Mouse (Mus musculus) hindlimb bud, embryonic 11.5 days (tissue): ENCODE measurements at regions not wholly inside any gene's neighbourhood (a gene's known extent, or its start where the extent isn't known, plus 50 kb on each side); places are given as distances from the start of the nearest gene placed in this dataset.
"Not testable (repeated sequence)": the region's sequence is repeated elsewhere in the genome, so short reads cannot be mapped to it uniquely, and the experiment has no call there.

Experiments
- DNase-seq: peaks from one replicate; pipeline ENCODE4 v3.0.0-alpha.2; 2012; ENCODE audit warnings: low read depth, low spot score; ENCODE audit errors: extremely low spot score

DNA sequence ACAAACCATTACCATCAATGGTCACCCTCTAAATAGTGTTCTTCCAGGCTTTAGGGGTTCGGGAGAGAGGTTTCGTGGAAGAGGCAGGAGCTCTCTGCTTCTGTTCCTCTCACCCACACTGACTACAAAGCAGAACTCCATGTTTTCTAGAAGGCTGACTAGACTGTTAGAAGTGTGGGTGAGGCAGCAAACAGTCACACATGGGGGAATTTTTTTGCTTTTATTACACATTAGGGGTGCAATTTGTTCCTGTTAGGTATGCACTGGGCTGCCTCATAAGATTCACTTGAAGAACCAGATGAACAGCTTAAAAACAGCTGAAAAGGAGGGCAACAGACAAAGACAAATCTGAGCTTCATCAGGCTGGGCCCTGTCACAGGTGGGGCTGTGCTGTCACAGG, 124.5 kb upstream of the Syt13 start:
- no peak for DNase-seq

DNA sequence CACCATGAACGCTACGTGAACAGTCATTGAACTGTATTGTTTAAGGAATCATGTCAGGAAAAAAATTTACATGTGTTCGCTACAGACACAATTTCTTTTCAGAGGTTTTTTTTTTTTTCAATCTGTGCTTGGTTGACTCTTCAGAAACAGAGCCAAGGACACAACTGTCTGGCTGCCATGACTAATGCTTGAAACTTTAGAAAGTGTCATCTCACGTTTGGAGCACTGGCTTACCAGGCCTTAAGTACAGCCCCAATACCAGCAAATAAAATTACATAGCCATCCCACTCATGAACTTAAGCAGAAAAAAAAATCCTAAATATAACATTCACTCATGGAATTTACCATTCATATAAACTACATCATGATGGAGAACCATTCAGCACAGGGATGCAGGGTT, 115.1 kb upstream of the Syt13 start:
- DNase-seq, result no peak

DNA sequence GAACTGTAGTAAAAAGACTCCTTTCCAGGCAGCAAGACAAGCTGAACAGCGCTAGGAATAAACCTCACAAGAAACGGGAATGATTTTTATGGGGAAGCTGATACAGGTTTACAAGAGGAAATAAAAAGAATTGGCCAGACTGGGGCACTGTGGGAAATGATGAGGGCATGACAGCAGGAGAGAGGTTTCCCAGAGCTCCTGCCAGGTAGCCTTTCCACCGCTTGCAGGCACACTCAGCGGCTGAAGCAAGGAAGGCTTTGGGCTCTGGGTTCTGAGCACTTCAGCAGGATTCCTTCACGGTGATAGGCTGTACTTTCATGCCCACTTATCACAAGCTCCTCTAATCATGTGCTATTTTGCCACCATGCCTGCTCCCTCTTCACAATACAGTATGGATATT, 114.2 kb upstream of the Syt13 start:
- no peak for DNase-seq

DNA sequence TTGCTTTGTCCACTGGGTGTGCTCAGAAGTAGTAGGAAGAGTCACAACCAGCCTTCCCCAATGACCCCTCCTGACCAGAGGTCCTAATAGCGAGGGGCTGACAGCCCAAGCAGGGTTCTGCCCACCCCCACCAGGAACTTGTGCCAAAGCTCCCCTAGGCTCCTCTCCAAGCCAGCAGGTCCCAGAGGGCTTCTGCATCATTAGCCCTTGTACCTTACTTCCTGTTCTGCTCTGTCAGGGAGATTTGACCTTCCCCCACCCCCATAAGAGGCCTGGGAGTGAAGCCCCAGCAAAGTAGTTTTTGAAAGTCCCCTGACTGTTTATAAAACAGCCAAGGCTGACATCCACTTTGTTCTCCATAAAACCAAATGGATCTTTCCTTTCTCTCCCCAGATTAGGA, 110.0 kb upstream of the Syt13 start:
- DNase-seq, result no peak

DNA sequence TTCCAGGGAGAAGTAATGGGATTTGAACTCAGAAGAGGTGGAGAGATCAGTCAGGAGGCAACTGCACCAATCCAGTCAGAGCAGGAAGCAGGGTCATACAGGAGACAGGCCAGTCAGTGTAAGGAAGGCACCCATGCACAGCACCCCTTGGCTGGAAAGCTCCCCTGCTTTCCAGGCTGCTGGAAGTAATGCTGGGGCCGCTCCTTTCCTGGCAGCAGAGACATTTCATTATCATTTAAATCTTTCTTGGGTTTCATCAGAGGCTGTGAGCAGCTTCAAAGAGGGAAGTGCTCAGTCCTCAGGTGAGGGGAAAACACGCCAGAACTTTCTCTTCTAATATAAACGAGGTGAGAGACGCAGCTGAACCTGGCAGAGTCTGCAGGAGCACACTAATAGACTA, 109.1 kb upstream of the Syt13 start:
- DNase-seq, result no peak

DNA sequence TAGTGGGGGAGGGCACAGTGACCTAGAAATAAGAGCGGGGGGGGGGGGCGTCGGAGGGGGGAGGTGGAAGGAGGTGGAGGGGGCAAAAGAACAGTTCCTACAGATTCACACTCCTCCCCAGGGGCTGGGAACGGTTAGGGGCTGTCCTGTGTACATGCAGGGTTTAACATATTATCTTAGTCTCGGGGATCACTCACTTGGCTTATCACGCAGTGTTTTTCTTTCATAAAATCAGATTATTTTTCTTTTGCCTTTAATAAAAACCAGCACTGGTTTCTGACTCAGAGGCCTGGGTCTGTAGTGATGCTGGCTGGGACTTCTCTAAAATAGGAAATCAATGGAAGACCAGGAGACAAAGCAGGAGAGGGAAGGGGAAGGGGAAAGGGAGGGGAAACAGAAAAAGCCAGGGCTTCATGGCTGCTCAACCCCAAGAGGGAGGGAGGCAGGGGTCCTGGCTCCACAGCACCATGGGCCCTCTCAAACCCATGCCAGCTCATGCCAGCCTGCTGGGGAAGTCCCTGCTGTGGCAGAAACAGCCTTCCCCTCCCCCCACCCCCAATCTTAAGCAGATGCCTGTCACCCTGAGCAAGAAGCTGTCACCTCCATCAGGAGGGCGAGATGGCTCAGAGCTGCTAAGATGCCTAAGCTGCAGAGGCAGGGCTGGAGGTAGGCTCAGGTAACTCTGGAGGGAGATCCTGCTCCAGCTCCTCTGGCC, 108.3 kb upstream of the Syt13 start:
- no peak for DNase-seq

DNA sequence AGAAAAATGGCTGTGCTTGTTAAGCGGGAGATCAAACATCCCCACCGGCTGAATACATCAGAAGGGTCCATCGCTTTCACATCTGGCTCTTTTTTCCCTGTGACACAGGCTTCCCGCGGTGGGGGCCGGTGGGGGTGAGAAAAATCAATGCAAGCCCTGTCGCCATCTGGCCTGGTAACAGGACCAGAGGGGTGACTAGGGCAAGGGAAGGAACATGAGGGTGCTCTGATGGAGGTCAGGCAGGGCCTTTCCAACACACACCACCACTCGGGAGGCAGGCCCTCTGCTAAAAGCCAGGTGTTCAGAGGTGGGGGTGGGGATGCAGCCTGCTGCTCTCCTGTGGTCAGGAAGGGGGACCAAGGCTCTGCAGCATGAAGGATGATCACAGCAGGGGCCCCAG, 107.5 kb upstream of the Syt13 start:
- no peak for DNase-seq

DNA sequence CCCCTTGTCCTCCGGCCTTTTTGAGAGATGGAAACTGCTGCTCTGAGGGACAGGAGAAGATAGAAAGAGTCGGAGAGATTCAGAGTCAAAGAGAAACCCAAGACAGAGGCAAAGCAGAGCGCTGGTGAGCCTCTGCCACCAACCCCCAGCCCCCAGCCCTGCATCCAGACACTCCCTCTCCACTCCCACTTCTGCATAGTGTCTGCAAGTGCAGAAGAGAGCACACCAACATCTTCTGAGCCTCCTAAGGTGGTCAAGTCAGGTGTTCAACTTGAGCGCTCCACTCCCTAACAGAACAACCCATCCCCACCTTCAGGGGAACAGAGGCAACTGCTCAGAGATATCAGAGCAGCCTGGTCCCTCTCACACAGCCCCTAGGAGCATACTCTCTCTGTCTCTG, 106.8 kb upstream of the Syt13 start:
- DNase-seq, result no peak

DNA sequence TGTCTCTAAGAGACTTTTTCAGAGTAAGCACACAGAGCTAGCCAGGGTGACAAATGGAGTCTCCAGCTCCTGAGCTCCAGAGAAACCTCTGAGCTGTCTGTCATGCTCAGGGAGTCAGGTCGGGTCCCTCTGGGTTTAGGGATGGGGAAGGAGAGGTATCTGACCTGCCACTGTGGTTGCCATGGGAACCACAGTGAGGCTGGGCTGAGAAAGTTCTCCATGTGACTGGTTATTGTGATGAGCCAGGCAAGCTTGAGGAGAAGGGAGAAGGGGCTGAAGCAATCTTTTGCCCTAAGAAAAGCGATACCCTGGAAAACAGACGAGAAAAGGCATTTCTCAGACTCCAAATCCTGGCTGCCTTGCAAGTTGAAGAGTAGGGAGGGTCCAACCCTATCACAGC, 105.7 kb upstream of the Syt13 start:
- no peak for DNase-seq

DNA sequence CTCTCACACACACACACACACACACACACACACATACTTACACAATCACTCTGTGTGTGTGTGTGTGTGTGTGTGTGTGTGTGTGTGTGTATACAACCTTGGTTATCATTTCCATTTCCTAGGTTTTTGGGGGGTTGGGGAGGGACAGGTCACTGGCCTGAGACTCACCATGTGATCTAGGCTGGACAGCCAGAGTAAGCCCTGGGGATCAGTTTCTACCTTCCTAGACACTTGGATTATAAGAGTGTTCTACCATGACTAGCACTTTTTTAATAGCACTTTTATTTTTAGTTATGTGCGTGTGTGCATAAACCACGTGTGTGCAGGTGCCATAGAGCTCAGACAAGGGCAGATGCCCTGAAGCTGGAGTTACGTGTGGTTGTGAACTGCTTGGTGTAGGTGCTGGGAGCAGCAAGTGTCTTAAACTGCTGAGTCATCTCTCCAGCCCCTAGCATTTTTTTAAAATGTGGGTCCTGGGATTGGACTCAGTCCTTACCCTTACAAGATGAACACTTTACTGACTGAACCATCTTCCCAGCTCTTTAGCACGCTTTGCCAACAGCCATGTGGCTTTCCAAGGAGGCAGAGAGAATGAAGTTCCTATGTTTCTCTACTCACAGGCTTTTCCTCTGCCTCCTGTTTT, 105.1 kb upstream of the Syt13 start:
- DNase-seq, result no peak

DNA sequence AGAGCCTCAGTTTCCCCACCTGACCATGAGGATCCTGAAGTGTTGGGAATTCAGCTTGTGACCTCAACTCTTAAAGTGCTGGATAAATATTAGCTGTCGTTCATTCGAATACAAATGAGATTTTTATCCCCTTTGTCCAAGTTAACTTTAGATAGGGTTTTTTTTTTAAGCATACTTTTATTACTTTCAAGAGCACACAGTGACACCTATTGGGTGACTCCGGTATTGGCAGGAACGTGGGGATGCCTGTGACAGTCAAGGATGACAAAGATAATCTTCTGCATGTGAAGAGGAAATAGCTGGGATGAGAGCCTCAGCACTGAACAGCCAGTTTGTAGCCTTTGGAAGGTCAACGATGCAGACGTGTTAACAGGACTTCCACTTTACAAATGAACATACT, 103.9 kb upstream of the Syt13 start:
- not testable (repeated sequence) for DNase-seq

DNA sequence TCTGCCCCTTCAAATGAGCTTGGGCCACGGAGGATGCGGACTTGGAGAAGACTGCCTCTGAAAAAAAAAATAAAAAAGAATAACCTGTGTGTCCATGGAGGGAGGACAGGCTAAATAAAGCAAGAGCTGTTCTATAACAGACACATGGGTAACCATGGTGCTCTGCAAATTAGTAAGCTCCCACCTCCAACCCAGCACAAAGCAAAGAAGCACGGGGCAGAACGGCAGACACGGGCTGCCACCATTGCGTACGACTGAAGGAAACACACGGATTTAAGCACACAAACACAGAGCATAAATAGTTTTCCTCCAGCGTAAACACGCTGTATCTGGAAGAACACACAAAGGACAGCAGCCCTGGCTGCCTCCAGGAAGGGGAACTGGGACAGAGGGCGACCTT, 101.9 kb upstream of the Syt13 start:
- DNase-seq, result no peak

DNA sequence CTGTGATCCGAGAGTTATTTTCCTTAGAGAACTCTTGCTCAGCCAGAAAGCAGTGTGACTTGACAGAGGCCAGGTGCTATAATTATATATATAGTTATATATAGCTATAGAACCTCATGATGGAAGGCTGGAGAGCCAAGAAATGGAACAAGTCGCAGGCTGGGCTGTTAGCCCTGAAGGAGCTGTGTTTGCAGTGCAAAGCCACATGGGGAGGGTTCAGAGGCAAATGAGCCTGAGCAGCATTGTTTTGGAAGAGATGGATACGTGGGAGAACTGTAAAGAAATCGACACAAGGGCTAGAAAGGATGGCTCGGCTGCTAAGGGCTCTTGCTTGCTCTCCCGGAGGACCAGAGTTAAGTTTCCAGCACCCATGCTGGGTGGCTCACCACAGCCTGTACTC, 95.3 kb upstream of the Syt13 start:
- DNase-seq, result no peak

DNA sequence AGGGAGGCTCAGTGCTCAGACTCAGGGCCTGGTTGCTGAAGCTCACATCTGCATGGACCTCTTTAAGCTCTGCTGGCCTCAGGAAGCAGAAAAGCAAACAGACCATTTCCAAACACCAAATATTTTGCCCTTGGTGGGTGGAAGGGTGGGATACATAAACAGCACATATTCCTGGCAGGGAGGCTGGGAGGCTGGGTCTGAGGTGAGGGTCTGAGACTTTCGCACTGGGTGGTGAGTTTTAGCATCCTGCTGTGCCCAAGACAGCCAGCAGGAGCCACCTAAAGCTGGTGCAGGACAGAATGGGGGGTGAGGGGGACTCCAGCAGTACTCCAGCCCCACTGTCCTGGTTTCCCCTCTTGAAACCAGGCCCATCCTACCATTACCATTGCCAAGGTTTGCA, 90.6 kb upstream of the Syt13 start:
- DNase-seq, result no peak

DNA sequence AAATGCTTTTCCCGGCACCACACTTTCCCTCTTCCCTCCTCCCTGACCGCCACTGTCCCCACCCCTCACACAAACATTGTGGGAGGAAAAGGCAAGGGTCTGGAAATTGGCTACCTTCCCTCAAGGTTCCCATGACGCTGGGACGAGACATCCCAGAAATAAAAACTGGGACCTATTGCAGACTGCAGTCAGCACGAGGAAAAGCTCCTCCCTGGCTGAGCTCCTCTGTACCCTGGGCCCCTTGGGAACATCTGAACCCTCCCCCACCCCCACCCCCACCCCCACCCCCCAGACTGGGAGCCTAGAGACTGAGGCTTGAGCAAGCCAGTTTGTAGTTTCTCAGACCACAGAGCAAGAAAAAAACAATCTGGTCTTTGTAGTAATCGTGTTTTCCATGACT, 89.5 kb upstream of the Syt13 start:
- no peak for DNase-seq

DNA sequence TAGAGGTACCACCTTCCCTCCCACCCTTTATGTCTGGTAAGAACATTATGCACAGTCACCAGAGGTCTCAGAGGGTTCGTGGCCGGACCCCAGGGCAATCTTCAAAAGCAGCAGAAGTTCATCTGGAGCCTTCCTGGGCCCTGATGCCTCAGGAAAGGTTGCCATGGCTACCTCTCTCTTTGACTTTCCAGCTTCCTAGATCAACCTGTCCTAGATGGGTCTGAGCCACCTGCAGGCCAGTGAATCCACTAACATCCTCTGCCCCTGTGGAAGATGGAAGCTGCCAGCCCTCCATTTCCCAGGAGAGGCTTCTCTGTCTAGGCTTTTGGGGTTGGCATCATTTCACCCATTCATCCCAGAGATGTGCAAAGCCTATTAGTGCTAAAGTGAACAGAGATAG, 84.8 kb upstream of the Syt13 start:
- no peak for DNase-seq

DNA sequence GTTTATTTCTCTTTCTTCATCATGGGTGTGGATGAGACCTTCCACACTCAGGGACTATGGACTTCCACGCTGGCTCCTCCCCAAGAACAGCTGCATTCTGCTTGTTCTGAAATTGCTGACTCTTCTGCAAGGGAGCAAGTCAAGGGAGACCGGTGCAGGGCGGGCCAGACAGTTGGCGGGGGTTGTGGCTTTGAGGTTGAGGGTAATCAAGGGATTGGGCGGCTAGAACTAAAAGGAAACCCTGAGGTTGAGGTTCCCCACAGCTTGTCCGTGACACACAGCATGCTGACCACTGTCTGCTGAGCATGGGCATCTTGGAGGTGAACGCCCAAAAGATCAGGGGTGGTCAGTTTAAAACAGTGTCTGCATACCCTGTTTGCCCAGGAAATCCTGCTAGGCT, 83.1 kb upstream of the Syt13 start:
- no peak for DNase-seq

DNA sequence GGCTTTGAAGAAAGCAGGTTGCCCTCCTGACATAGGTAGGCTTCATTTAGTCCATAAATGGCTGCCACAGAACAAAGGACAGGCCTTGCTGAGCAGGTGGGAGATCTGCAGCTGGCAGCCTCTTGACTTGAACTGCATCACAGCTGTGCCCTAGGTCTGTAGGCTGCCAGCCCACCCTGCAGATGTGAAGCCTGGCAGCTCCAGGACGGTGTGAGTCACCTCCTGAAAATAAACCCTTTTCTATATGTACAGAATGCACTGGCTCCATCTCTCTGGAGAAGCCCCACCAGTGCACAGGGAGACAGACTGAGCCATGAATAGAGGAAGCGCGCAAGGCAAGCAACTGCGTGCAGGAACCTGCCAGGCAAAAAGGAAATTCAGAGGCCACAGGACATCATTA, 78.7 kb upstream of the Syt13 start:
- no peak for DNase-seq

DNA sequence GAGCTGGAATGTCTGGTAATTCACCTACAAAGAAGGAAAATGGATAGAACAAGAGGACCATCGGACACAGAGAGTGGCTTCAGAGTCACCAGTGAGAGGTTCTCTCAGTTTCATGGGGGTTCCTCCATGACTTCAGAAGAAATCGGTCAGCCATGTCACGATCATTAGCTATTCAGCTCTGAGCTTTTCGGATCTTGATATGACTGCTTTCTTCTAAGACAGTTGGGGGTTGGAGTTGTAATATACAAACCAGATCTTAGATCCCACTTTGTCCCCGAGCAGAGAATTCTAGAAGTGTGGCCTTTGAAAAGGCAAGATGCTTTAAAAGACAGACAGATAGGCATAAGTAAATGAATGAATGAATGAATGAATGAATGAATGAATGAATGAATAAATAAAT, 76.9 kb upstream of the Syt13 start:
- no peak for DNase-seq

DNA sequence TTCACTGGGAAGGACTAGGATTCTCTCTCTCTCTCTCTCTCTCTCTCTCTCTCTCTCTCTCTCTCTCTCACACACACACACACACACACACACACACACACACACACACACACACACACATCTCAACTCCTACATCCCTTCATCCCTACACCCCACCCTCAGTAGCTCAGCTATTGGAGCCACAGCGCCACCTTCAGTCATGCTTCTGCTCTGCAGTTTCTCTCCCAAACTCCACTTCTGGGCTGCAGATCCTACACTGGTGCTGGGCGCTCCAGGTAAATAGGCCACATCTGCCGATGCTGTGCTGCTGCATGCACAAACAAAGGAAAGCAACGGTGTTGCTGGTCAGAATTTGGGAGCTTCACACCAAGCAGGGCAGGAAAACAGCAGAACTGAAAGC, 74.9 kb upstream of the Syt13 start:
- no peak for DNase-seq

DNA sequence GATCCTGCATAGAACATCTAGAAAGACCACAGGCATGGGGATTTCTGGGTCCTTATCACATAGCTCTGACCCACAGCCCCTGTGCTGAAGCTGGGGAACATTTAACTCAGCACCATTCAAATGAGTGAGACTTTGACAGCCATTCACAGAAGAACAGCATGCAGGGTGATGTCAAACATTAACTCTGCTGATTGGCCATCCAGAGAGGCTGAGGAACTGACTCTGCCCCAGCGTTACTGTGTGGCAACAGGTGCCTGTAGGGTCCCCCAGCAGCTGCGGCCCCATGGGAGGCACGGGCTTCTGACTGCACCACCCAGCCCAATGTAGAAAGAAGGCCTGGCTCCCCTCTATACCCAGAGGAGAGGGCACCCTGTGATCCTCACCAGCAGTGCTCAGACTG, 73.3 kb upstream of the Syt13 start:
- DNase-seq, result no peak

DNA sequence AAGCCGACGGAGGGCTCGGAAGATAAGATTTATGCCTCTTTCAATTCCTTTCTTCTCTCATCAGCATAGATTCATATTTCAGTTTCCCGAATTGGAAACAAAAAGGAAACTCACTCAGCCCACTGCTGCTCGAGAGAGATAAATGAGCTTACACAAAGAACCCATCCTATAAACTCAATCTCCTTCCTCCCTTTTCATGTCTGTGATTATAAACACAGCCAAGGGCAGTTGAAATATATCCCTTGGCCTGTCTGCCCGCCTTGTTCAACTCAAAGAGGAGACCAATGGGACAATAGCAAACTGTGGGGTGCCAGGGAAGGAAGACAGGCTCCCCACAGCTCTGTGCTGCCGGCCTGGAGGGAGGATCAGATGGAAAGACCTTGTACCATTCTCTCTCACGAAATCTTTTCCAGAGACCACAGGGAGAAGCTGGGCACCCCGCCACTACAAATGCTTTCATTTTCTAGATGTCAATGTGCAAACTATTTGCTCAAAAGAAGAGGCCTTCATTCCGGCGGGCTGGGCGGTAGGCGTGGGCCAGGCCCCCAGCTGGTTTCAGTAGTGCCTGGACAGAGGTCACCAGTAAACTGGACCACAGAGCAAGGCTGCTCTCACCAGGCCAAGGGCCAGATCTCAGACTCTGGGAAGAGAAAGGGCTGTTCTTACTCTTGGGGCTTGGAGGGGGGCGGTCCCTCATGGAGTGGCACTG, 69.7 kb upstream of the Syt13 start:
- DNase-seq, result no peak

DNA sequence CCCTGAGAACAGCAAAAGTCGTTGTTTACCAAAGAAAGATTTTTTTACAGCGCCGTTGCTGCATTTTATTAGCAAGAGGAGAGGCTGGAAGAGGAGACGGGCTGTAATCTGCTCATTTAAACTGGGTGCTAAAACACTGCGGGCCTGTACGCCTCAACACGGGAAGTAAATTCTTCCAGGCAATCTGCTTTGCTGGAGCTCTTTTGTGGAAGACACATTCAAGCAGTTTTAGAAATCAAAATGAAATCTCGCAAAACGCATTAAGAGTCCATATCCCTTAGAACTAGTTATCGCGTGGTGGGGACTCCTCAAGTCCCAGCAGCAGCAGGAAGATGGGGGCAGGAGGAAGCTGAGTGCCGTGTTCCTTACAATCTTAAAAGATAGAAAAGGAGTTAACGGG, 65.9 kb upstream of the Syt13 start:
- no peak for DNase-seq
